Mouse (Mus musculus) skeletal muscle tissue, postnatal 0 days (tissue): Measurements from ENCODE around the gene Yod1. TPM values are rescaled to one million over a fixed set of nuclear protein-coding genes. Genes with fewer than 3 reads are reported as not detected.

Experiments
- polyA plus RNA-seq: library from polyadenylated mRNA; unstranded; fragments of >200 nt; fragmentation: Nextera tagmentation; extraction: Ambion mirVana; gene quantifications from 2 replicates; pipeline ENCODE4 v1.2.1, GENCODE M21; 2015

Yod1 gene
- 6.5 and 7.0 TPM in 2 replicates for polyA plus RNA-seq

GRCm38 (mm10) chr1:130717291-130717871 is at the start of gene Yod1:
Gene Yod1 (plus strand): TSS chr1:130717327.

DNA sequence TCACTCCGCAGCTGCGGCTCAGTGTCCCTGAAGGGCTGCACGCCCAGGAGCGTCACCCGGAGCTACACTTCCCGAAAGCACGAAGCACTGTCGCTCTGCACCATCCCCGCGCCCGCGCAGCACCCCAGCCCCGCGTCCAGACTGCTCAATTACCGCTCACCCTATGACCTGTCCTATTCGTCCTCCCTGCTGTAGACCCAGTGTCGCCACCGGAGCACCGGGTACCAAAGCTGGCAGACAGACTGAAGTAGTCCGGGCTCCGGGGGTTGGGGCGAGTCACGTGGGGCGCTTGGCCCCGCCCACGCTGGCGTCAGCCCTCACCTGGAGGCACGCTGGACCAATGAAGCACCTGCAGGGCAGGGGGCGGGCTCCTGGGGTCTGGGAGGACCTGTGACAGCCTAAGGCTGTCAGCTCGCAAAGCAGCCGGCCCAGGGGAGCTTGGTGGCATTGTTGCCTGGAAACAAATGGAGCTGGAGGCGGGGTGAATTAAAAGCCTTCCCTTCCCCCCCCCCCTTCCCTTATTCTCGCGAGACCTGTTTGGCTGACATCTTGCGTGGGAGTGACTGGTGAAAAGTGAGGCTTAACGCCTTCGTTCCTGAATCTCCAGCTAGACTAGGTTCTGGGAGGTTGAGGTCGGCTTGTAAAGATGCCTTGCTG is 1.4 kb upstream of the Yod1 start, which contains the start of gene Gm29427:
Gene Gm29427 (minus strand): TSS at position 239 of the 657 bp plus-strand sequence.

DNA sequence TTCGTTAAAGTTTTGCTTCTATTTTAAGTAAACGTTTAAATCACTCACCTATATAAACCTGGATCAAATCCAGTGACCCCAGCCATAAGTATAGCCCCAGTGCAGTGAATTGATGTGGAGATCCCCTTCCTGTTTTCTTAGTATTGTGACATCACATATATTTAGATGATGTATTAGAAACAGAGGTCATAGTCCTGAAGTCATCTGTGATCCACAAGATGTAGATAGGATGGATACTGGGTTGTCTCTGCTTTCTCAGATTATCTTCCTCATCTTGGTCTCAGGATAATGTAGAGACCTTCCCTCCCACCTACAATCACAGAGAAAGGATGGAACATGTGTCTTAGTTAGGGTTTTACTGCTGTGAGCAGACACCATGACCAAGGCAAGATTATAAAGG is 12.0 kb downstream of the Yod1 start, which contains the start of gene Pfkfb2:
Gene Pfkfb2 (minus strand): TSS at position 101 of the 400 bp plus-strand sequence.

GRCm38 (mm10) chr1:130731741-130732337 is 14.7 kb downstream of the Yod1 start, which contains the start of gene AA986860:
Gene AA986860 (plus strand): TSS chr1:130731976.

Other genes starting within 250 kb of the Yod1 start
- not detected in 2 replicates for gene Zp3r, start 87.7 kb upstream of the Yod1 start, polyA plus RNA-seq
- not detected in 2 replicates for gene C4bp, start 55.7 kb upstream of the Yod1 start, polyA plus RNA-seq
- gene Gm29427, start 1.5 kb upstream of the Yod1 start, polyA plus RNA-seq, result not detected in 2 replicates
- 2.9 and 3.2 TPM in 2 replicates for gene Pfkfb2, start 11.9 kb downstream of the Yod1 start, polyA plus RNA-seq
- 0.54 and 1.1 TPM in 2 replicates for gene AA986860, start 14.6 kb downstream of the Yod1 start, polyA plus RNA-seq
- gene Fcamr, start 83.6 kb downstream of the Yod1 start, polyA plus RNA-seq, result not detected in 2 replicates
- not detected in 2 replicates for gene Pigr, start 109.4 kb downstream of the Yod1 start, polyA plus RNA-seq
- not detected in 2 replicates for gene Fcmr, start 148.3 kb downstream of the Yod1 start, polyA plus RNA-seq
- not detected in 2 replicates for gene Il24, start 170.1 kb downstream of the Yod1 start, polyA plus RNA-seq
- gene Il20, start 194.1 kb downstream of the Yod1 start, polyA plus RNA-seq, result not detected in 2 replicates
- not detected in 2 replicates for gene Il19, start 222.8 kb downstream of the Yod1 start, polyA plus RNA-seq